8 mouse cellular contexts compared by ENCODE assay signal in genomic region chr11:5789071-5789753, GRCm38 (mm10). TPM values are rescaled to one million over a fixed set of nuclear protein-coding genes. Genes with fewer than 3 reads are reported as not detected.
DNase-seq lines count a peak whose midpoint lies in the region; ATAC-seq and TF ChIP-seq lines count a peak whose summit lies in the region.

No protein-coding gene starts in this region.

- no peaks in the 10 kb centered on the region for H3K27me3 ChIP-seq in embryonic facial prominence, embryonic 14.5 days (replicated peaks; ENCODE audit: control insufficient read depth, insufficient read depth, low read length)
- no peaks in the 10 kb centered on the region for H3K27me3 ChIP-seq in limb, embryonic 10.5 days (ENCODE audit: low read depth, poor library complexity, severe bottlenecking)
- no peaks in the 10 kb centered on the region for H3K27me3 ChIP-seq in myocyte (ENCODE audit: control insufficient read depth, insufficient read depth, insufficient read length)

- TF ChIP-seq POLR2A in myocyte (IDR thresholded peaks at IDR 0.05; ENCODE audit: insufficient read length, low read depth) = no peak

- peak; percentile 42 for TF ChIP-seq CTCF in gastrocnemius, adult 2 months (IDR thresholded peaks at IDR 0.05)

- peaks cover 21% of the 10 kb centered on the region for H3K4me1 ChIP-seq in embryonic facial prominence, embryonic 14.5 days (ENCODE audit: control insufficient read depth, insufficient read depth, low read length)
- H3K4me1 ChIP-seq in limb, embryonic 10.5 days = peaks cover 20% of the 10 kb centered on the region

- peaks cover 13% of the 10 kb centered on the region for H3K79me2 ChIP-seq in myocyte (ENCODE audit: control insufficient read depth, insufficient read depth)

- no peak; the same call in 1 of the 2 replicates for ATAC-seq in embryonic facial prominence, embryonic 14.5 days (ENCODE audit: low read depth)

- peak overlapping the region; percentile 96 for H3K27ac ChIP-seq in gastrocnemius, adult 2 months
- H3K27ac ChIP-seq in embryonic facial prominence, embryonic 14.5 days (replicated peaks; ENCODE audit: low read depth, low read length) = peak overlapping the region; percentile 94
- H3K27ac ChIP-seq in limb, embryonic 10.5 days = peak overlapping the region; percentile 87

- no peaks in the 10 kb centered on the region for H3K9me3 ChIP-seq in embryonic facial prominence, embryonic 14.5 days (ENCODE audit: control insufficient read depth, low read length)
- H3K9me3 ChIP-seq in limb, embryonic 10.5 days (replicated peaks) = no peaks in the 10 kb centered on the region

- intact Hi-C loops in gastrocnemius, adult 2 months (cut with DNase I) = loop anchor here (2.0 to 5.0 kb wide), 4 partner anchors 48 to 307 kb away; no protein-coding TSS in a partner anchor

- peak overlapping the region; percentile 89 for H3K4me2 ChIP-seq in embryonic facial prominence, embryonic 14.5 days (ENCODE audit: low read depth, low read length)
- H3K4me2 ChIP-seq in myocyte (ENCODE audit: low read depth) = peak overlapping the region; percentile 95

- DNase-seq in gastrocnemius, adult 2 months = no peak
- no peak for DNase-seq in gastrocnemius, adult 8-10 months (ENCODE audit: low spot score in 2 of 2)
- DNase-seq in A20 (ENCODE audit: low read depth, low spot score) = peak; percentile 84
- DNase-seq in embryonic facial prominence, embryonic 14.5 days (ENCODE audit: low spot score) = no peak
- DNase-seq in limb, embryonic 10.5 days (ENCODE audit: low spot score) = no peak
- DNase-seq in cerebellum, adult 9-11 months = no peak
- DNase-seq in adrenal gland, postnatal 25 days = no peak

- 66% methylated on average over 6 of the region's 6 CpGs for WGBS in embryonic facial prominence, embryonic 14.5 days
- 83% methylated on average over 6 of the region's 6 CpGs for WGBS in limb, embryonic 10.5 days

- H3K9ac ChIP-seq in embryonic facial prominence, embryonic 14.5 days (ENCODE audit: low read depth, low read length) = peak overlapping the region; percentile 85

- peak overlapping the region; percentile 30 for H3ac ChIP-seq in myocyte (ENCODE audit: control insufficient read depth, insufficient read length)

- H3K4me3 ChIP-seq in gastrocnemius, adult 2 months = peak overlapping the region; percentile 83
- H3K4me3 ChIP-seq in embryonic facial prominence, embryonic 14.5 days (ENCODE audit: low read depth, low read length) = peak overlapping the region; percentile 88
- peak overlapping the region; percentile 72 for H3K4me3 ChIP-seq in limb, embryonic 10.5 days
- H3K4me3 ChIP-seq in myocyte = peak overlapping the region; percentile 97

- peaks cover 27% of the 10 kb centered on the region for H3K36me3 ChIP-seq in embryonic facial prominence, embryonic 14.5 days (ENCODE audit: control insufficient read depth, insufficient read depth, low read length)
- H3K36me3 ChIP-seq in limb, embryonic 10.5 days = peaks cover 37% of the 10 kb centered on the region
- peaks cover 3% of the 10 kb centered on the region for H3K36me3 ChIP-seq in myocyte (ENCODE audit: control insufficient read depth, insufficient read depth)

TF ChIP-seq in myocyte, 11 proteins besides CTCF, POLR2A, EP300 and RAD21:
- TF ChIP-seq SRF (IDR thresholded peaks at IDR 0.05; ENCODE audit: control insufficient read depth, insufficient read length, low read depth) = no peak

RNA-seq across cellular contexts. Expression of gene Dbnl, which starts 0.9 kb away (rescaled TPM):
- 10 to 100 TPM; 10.7 to 14.0 TPM for total RNA-seq in gastrocnemius, adult 2 months (2021)
- total RNA-seq in gastrocnemius, adult 8-10 months (2022) = 10 to 100 TPM; 10.3 to 13.1 (median 12.2) TPM
- 82.5 and 102 TPM in 2 replicates for polyA plus RNA-seq in embryonic facial prominence, embryonic 14.5 days (2014; fragmentation: Nextera tagmentation; extraction: Ambion mirVana)
- polyA plus RNA-seq in limb, embryonic 10.5 days (2016; fragmentation: Nextera tagmentation; extraction: Ambion mirVana) = 125 and 131 TPM in 2 replicates
- polyA plus RNA-seq in myocyte (2012; fragmentation: generic; extraction: Trizol) = 71.0 TPM
- 66.2 and 77.8 TPM in 2 replicates for total RNA-seq in adrenal gland, postnatal 25 days (2021)

RNA-seq across cellular contexts. Expression of gene Pgam2, which starts 14.3 kb away (rescaled TPM):
- total RNA-seq in gastrocnemius, adult 2 months (2021) = 1,000 to 10,000 TPM; 2,835 to 2,943 TPM
- 1,000 to 10,000 TPM; 2,240 to 2,793 (median 2,573) TPM for total RNA-seq in gastrocnemius, adult 8-10 months (2022)
- polyA plus RNA-seq in embryonic facial prominence, embryonic 14.5 days (2014; fragmentation: Nextera tagmentation; extraction: Ambion mirVana) = 157 and 228 TPM in 2 replicates
- polyA plus RNA-seq in limb, embryonic 10.5 days (2016; fragmentation: Nextera tagmentation; extraction: Ambion mirVana) = 4.1 and 9.6 TPM in 2 replicates
- polyA plus RNA-seq in myocyte (2012; fragmentation: generic; extraction: Trizol) = 349 TPM
- not detected in 2 replicates for total RNA-seq in adrenal gland, postnatal 25 days (2021)

RNA-seq across cellular contexts. Expression of gene Urgcp, which starts 27.0 kb away (rescaled TPM):
- 10 to 100 TPM; 42.2 to 48.9 TPM for total RNA-seq in gastrocnemius, adult 2 months (2021)
- total RNA-seq in gastrocnemius, adult 8-10 months (2022) = 10 to 100 TPM; 46.2 to 52.2 (median 48.2) TPM
- polyA plus RNA-seq in embryonic facial prominence, embryonic 14.5 days (2014; fragmentation: Nextera tagmentation; extraction: Ambion mirVana) = 22.5 and 25.2 TPM in 2 replicates
- 15.4 and 20.3 TPM in 2 replicates for polyA plus RNA-seq in limb, embryonic 10.5 days (2016; fragmentation: Nextera tagmentation; extraction: Ambion mirVana)
- 21.3 TPM for polyA plus RNA-seq in myocyte (2012; fragmentation: generic; extraction: Trizol)
- 33.8 and 58.8 TPM in 2 replicates for total RNA-seq in adrenal gland, postnatal 25 days (2021)

RNA-seq across cellular contexts. Expression of gene Polm, which starts 48.6 kb away (rescaled TPM):
- total RNA-seq in gastrocnemius, adult 2 months (2021) = 1 to 10 TPM; 1.7 to 3.1 TPM
- 1 to 10 TPM; 1.6 to 2.5 (median 2.0) TPM for total RNA-seq in gastrocnemius, adult 8-10 months (2022)
- polyA plus RNA-seq in embryonic facial prominence, embryonic 14.5 days (2014; fragmentation: Nextera tagmentation; extraction: Ambion mirVana) = 6.0 and 7.9 TPM in 2 replicates
- polyA plus RNA-seq in limb, embryonic 10.5 days (2016; fragmentation: Nextera tagmentation; extraction: Ambion mirVana) = 7.1 and 10.3 TPM in 2 replicates
- 4.3 TPM for polyA plus RNA-seq in myocyte (2012; fragmentation: generic; extraction: Trizol)
- total RNA-seq in adrenal gland, postnatal 25 days (2021) = 12.0 and 13.8 TPM in 2 replicates

Comparison
In these comparisons a context has a peak if more than half of its experiments do, and no peak if none do; other contexts are left out.
1. RNA of gene Pgam2, which starts 14.3 kb away (total RNA-seq): 2,835 to 2,943 TPM in gastrocnemius, adult 2 months and 2,240 to 2,793 TPM in gastrocnemius, adult 8-10 months; not detected in adrenal gland, postnatal 25 days; every median in the first group is over 1,000 times any median in the second.
2. Peak in every context shown above with its lines, with median percentiles within 50 percentile points of each other: H3K27ac ChIP-seq and H3K4me3 ChIP-seq.